Mouse (Mus musculus): ENCODE data around the gene Dlgap3. TPM values are rescaled to one million over a fixed set of nuclear protein-coding genes. Genes with fewer than 3 reads are reported as not detected.

The Dlgap3 gene
- polyA plus RNA-seq, 1 experiment, result 42.7 TPM

DNA sequence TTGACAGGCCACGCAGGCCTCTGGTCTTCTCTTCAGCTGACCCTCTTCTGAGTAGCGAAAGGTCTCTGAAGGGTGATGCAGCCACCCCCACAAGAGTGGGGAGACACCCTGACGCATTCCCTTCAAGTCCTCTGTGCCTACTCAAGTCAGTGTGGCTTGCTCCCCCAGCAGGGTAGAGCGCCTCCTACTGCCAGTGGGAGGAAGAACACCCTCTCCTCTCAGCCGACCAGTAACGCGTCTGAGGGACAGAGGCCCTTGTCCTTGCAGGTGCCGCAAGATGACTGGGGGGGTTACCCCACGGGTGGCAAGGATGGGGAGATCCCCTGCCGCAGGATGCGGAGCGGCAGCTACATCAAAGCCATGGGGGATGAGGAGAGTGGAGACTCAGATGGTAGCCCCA is 30.4 kb downstream of the Dlgap3 start:
- no peak for TF ChIP-seq POLR2A (IDR thresholded peaks at IDR 0.05; ENCODE audit: borderline replicate concordance, extremely low read depth, insufficient read depth, insufficient read length, poor library complexity, severe bottlenecking)
- TF ChIP-seq CTCF (IDR thresholded peaks at IDR 0.05; ENCODE audit: borderline replicate concordance, extremely low read depth, insufficient read depth, insufficient read length), result peak; percentile 36; the same call in 1 of the 2 replicates
- no peak for DNase-seq (ENCODE audit: low read depth)

DNA sequence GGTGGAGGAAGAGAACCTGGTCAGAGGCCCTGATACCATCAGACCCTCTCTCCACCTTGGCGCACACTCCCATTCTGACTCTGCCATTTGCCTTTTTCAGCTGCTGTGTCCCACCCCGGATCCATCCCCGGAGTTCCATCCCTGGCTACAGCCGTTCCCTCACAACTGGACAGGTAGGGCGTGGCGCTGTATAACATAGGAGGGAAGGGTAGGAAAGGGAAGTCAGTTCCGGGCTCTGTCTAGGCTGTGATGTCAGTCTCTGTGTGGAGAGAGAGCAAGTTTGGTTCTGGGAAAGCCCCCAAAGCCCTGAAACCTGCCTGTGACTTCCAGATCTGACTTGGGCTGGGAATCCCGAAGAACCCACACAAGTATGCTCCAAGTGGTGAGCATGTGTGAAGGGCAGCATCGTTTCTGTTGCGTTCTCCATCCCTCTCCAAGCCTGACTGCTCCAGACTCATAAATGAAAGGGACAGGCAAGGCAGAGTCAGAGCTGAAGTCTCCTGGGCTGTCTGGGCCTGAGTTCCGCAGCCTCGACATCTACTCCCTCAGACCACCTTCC is 31.2 kb downstream of the Dlgap3 start:
- DNase-seq (ENCODE audit: low read depth), result no peak
- TF ChIP-seq CTCF (IDR thresholded peaks at IDR 0.05; ENCODE audit: borderline replicate concordance, extremely low read depth, insufficient read depth, insufficient read length) (no peak), POLR2A (IDR thresholded peaks at IDR 0.05; ENCODE audit: borderline replicate concordance, extremely low read depth, insufficient read depth, insufficient read length, poor library complexity, severe bottlenecking) (no peak)

DNA sequence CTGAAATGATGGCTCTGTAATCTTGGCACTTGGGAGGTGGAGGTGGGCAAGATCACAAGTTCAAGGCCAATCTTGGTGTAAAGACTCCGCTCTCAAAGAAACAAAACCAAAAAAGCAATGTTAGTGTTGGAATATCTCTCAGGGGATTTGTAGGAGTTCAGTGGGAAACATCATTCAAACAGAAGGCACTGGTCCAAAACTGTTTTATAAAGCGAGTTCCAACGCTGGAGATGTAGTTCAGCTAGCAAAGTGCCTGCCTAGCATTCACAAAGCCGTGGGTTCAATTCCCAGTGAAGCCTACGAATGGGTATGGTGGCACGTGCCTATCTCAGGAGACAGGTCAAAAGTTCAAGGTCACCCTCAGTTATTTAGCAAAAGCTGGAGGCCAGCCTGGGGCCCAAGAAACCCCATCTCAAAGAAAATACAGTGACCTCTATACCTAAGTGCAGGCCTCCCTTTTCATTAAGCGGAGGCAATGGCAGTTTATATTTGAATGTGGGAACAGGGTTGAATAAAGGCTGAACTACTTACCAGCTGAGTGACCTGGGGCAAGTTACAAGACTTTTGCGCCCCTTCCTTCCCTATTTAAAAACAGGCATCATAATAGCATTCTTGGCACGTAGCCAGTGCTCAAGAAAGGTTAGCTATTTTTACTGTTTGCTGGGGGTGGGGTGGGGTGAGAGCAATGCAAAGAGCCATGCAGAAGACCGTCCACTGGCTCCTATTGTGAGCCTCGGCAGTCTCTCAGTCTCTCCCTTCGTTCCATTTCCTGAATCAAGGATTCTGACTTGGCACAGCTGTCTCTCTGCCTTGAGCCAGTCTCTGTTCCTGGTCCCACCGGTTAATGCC is 32.0 kb downstream of the Dlgap3 start:
- TF ChIP-seq POLR2A (IDR thresholded peaks at IDR 0.05; ENCODE audit: borderline replicate concordance, extremely low read depth, insufficient read depth, insufficient read length, poor library complexity, severe bottlenecking) (no peak), CTCF (IDR thresholded peaks at IDR 0.05; ENCODE audit: borderline replicate concordance, extremely low read depth, insufficient read depth, insufficient read length) (no peak)
- DNase-seq (ENCODE audit: low read depth), result no peak

DNA sequence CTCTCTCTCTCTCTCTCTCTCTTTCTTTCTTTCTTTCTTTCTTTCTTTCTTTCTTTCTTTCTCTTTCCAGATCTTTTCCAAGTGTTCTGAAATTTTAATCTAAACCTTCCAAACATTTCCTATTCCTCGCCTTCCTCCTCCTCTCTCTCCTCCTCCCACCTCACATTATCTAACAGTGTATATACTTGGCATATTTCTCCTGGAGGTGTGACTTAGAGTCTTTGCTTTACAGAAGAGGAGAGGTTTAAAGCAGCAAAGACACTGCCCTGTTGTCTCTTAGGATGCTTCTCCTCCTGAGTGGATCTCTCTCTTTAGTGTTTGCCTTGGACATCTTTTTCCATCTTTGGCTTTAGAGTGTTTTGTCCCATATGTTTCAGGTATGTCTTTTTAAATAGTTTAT is 34.1 kb downstream of the Dlgap3 start:
- TF ChIP-seq CTCF (IDR thresholded peaks at IDR 0.05; ENCODE audit: borderline replicate concordance, extremely low read depth, insufficient read depth, insufficient read length), result no peak
- no peak for TF ChIP-seq POLR2A (IDR thresholded peaks at IDR 0.05; ENCODE audit: borderline replicate concordance, extremely low read depth, insufficient read depth, insufficient read length, poor library complexity, severe bottlenecking)
- DNase-seq (ENCODE audit: low read depth), result no peak

DNA sequence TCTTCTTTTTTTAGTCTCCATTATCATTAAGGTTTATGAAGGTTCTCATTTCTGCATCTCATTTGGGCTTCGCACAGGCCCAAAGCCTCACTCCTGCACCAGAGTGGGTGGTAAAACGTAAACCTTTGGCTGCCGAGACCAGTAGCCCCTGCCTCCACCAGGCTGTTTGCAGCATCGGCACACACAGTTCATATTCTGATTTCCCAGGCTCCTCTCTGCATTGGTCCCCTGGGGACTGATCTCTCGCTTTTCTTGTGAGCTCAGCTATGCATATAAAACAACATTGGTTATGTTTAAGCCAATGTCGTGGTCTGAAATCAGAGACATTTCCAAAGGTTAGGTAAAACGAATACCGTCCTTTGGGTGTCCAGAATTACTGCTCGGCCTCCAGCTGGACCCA is 42.3 kb downstream of the Dlgap3 start:
- no peak for TF ChIP-seq CTCF (IDR thresholded peaks at IDR 0.05; ENCODE audit: borderline replicate concordance, extremely low read depth, insufficient read depth, insufficient read length)
- DNase-seq (ENCODE audit: low read depth), result peak; percentile 52

DNA sequence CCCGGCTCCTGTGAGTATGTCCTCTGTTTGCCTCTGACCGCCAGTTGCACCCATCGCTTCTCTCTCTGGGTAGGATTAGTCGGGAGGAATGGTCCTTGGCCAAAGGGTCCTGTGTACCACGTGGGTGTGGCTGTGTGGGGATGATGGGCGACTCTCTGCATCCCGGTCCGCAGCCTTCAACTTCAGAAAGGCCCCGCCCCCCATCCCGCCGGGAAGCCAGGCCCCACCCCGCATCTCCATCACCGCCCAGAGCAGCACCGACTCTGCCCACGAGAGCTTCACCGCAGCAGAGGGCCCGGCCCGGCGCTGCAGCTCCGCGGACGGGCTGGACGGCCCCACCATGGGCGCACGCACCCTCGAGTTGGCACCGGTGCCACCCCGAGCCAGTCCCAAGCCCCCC is 45.5 kb downstream of the Dlgap3 start:
- DNase-seq (ENCODE audit: low read depth), result no peak
- TF ChIP-seq CTCF (IDR thresholded peaks at IDR 0.05; ENCODE audit: borderline replicate concordance, extremely low read depth, insufficient read depth, insufficient read length) (no peak), POLR2A (IDR thresholded peaks at IDR 0.05; ENCODE audit: borderline replicate concordance, extremely low read depth, insufficient read depth, insufficient read length, poor library complexity, severe bottlenecking) (no peak)

DNA sequence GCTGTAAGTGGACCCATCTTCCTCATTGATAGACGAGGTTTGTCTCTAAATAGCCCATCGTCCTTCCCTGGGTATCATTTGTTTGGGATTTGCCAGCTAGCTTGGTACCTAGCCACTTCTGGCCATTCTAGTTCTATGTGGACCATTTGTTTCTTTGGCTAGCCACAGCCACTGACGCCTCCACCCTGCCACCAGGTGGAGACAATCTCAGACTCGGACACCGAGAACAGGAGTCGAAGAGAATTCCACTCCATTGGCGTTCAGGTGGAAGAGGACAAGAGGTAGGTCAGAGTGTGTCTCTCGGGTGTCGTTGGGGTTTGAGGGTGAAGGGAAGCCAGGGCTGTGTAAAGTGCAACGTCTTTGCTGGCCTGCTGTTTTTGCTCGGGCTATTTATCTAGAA is 46.1 kb downstream of the Dlgap3 start:
- TF ChIP-seq POLR2A (IDR thresholded peaks at IDR 0.05; ENCODE audit: borderline replicate concordance, extremely low read depth, insufficient read depth, insufficient read length, poor library complexity, severe bottlenecking), result no peak
- peak; percentile 47; the same call in 1 of the 2 replicates for TF ChIP-seq CTCF (IDR thresholded peaks at IDR 0.05; ENCODE audit: borderline replicate concordance, extremely low read depth, insufficient read depth, insufficient read length)
- no peak for DNase-seq (ENCODE audit: low read depth)

DNA sequence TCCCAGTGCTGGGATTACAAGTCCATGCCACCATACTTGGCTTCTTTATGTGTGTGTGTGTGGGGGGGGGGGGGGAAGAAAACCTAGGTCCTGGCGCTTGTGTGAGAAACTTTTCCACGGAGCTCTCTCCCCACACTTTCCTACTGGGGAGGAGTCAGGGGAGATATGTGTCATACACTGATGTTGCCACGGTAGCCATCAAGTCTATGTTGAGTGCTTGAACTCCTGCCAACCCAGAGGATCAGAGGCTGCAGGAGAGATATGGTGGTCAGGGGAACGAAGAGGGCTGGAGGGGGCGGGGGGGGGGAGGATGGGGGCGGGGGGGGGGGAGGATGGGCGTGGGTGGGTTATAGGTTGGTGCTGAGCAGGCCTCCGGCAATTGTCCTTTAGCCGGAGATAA is 46.8 kb downstream of the Dlgap3 start:
- no peak for DNase-seq (ENCODE audit: low read depth)
- TF ChIP-seq POLR2A (IDR thresholded peaks at IDR 0.05; ENCODE audit: borderline replicate concordance, extremely low read depth, insufficient read depth, insufficient read length, poor library complexity, severe bottlenecking) (no peak), CTCF (IDR thresholded peaks at IDR 0.05; ENCODE audit: borderline replicate concordance, extremely low read depth, insufficient read depth, insufficient read length) (no peak)

DNA sequence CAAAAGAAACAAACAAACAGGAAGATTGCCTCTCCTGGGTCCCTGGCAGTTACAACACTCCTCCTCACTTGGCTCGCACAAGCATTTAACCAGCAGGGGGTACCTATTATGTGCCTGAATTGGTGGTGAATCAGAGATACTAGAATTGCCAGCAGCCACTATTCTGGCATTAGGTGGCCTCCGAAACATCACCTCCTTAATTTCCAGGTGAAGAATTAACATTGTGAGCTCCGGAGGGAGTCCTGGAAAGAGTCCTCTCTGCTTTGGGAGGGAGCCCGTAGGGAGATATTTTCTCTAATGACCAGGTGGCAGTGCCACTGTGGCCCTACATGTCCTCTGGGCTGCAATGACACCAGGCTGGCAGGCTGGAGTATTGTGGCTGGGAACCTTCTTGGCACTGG is 47.2 kb downstream of the Dlgap3 start:
- TF ChIP-seq CTCF (IDR thresholded peaks at IDR 0.05; ENCODE audit: borderline replicate concordance, extremely low read depth, insufficient read depth, insufficient read length) (no peak), POLR2A (IDR thresholded peaks at IDR 0.05; ENCODE audit: borderline replicate concordance, extremely low read depth, insufficient read depth, insufficient read length, poor library complexity, severe bottlenecking) (no peak)
- no peak for DNase-seq (ENCODE audit: low read depth)

DNA sequence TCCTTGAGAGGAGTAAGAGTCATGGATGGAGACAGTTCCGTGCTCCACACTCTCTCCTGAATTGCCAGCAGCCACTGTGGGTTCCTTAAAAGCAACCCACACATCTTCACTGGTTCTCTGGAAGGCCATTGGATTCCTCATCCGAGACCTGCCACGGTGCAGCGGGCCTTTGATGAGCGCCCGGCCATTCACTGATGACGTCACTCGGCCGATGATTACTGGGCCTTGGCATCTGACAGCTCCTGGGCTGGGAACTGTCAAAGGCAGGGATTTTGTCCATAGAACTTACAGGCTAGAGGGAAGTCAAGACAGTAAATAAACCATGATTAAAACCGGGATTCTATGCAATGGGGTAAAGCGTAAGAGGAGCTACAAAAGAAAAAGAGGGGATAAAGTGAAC is 48.0 kb downstream of the Dlgap3 start:
- DNase-seq (ENCODE audit: low read depth), result no peak
- TF ChIP-seq CTCF (IDR thresholded peaks at IDR 0.05; ENCODE audit: borderline replicate concordance, extremely low read depth, insufficient read depth, insufficient read length), result no peak
- no peak for TF ChIP-seq POLR2A (IDR thresholded peaks at IDR 0.05; ENCODE audit: borderline replicate concordance, extremely low read depth, insufficient read depth, insufficient read length, poor library complexity, severe bottlenecking)

DNA sequence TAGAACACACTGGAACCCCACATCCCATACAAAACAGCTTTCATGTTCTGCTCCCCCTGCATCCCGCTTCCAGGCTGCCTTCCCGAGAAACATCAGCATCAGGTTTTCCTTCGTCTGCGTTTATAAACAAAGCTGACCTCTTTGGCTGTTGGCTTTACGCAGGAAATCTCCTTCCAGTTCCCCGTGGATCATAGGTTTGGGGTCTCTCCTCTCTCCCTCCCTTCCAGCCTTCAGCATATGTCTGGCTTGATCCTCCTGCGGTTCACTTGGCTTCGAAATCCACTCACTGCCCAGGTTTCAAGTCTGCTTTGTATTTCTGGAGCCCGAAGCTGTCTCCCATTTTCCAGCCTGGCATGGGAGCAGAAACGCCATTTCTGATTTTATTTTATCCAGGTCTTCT is 54.3 kb downstream of the Dlgap3 start:
- TF ChIP-seq CTCF (IDR thresholded peaks at IDR 0.05; ENCODE audit: borderline replicate concordance, extremely low read depth, insufficient read depth, insufficient read length), result no peak
- TF ChIP-seq POLR2A (IDR thresholded peaks at IDR 0.05; ENCODE audit: borderline replicate concordance, extremely low read depth, insufficient read depth, insufficient read length, poor library complexity, severe bottlenecking), result no peak
- no peak for DNase-seq (ENCODE audit: low read depth)

DNA sequence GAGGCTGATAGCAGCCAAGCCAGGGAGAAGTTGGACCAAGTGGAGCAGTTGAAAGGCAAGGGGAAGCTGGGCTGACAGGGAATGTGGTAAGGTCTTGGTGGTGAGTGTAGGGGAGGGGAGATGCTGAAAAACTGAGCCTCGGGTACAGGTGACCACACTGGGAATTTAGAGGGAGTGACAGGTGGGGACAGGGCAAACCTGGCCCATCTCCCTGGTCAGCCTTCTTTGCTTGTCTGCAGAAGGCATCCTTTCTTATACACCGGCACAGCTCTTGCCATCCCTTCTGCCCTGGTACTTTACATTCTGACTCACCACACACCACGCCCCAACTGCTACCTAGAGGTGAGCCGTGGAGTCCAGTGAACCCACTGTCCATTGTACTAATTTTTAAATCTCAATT is 54.8 kb downstream of the Dlgap3 start:
- no peak for DNase-seq (ENCODE audit: low read depth)
- no peak for TF ChIP-seq CTCF (IDR thresholded peaks at IDR 0.05; ENCODE audit: borderline replicate concordance, extremely low read depth, insufficient read depth, insufficient read length)
- TF ChIP-seq POLR2A (IDR thresholded peaks at IDR 0.05; ENCODE audit: borderline replicate concordance, extremely low read depth, insufficient read depth, insufficient read length, poor library complexity, severe bottlenecking), result no peak

Measured in brain, embryonic 14.5 days (tissue).